Mouse (Mus musculus) kidney, embryonic 16.5 days (tissue): Measurements from ENCODE around the gene Ltb. TPM values are rescaled to one million over a fixed set of nuclear protein-coding genes. Genes with fewer than 3 reads are reported as not detected.

ENCODE experiments used
- ATAC-seq: fragments of 200-750 bp; cut with Nextera tagmentation; 2 replicates; pipeline ENCODE4 v1.8.0; 2017; ENCODE audit warnings: moderate TSS enrichment; ENCODE audit not compliant: low FRiP score, low TSS enrichment
- H3K27ac ChIP-seq: fragments of 300-500 bp; sonication (generic); 2 replicates; pipeline ENCODE4 v1.5.1; 2014; ENCODE audit warnings: low read length
- H3K27me3 ChIP-seq: fragments of 300-500 bp; sonication (generic); 2 replicates; pipeline ENCODE4 v1.6.1; 2014; ENCODE audit warnings: low read length, control low read depth, mixed read lengths; ENCODE audit not compliant: insufficient read depth
- H3K36me3 ChIP-seq: fragments of 300-500 bp; sonication (generic); 2 replicates; pipeline ENCODE4 v1.6.1; 2014; ENCODE audit warnings: low read length, control low read depth, mixed read lengths; ENCODE audit not compliant: insufficient read depth
- H3K4me1 ChIP-seq: fragments of 300-500 bp; sonication (generic); 2 replicates; pipeline ENCODE4 v1.6.1; 2014; ENCODE audit warnings: low read length, control low read depth, mixed read lengths; ENCODE audit not compliant: insufficient read depth
- H3K4me2 ChIP-seq: fragments of 300-500 bp; sonication (generic); replicated peaks from 2 replicates; pipeline ENCODE4 v1.6.1; 2014; ENCODE audit warnings: low read depth, low read length
- H3K4me3 ChIP-seq: fragments of 300-500 bp; sonication (generic); 2 replicates; pipeline ENCODE4 v1.5.1; 2014; ENCODE audit warnings: mild to moderate bottlenecking, low read length
- H3K9ac ChIP-seq: fragments of 300-500 bp; sonication (generic); replicated peaks from 2 replicates; pipeline ENCODE4 v1.6.1; 2014; ENCODE audit warnings: low read length
- H3K9me3 ChIP-seq: fragments of 300-500 bp; sonication (generic); 2 replicates; pipeline ENCODE4 v1.6.1; 2016; ENCODE audit warnings: low read length, control low read depth
- WGBS: fragments of 180-500 bp; shearing (Covaris S2); extraction: QIAGEN DNeasy Blood & Tissue Kit; methylation state at CpG from one replicate; pipeline ENCODE4 v1.1.7; 2014; 5-methylcytosine and 5-hydroxymethylcytosine counted together
- polyA plus RNA-seq: library from polyadenylated mRNA; unstranded; fragments of >200 nt; fragmentation: Nextera tagmentation; extraction: Ambion mirVana; gene quantifications from 2 replicates; pipeline ENCODE4 v1.2.1, GENCODE M21; 2015

Ltb gene
- polyA plus RNA-seq, 1 experiment from 2014 or later: 1.2 TPM

DNA sequence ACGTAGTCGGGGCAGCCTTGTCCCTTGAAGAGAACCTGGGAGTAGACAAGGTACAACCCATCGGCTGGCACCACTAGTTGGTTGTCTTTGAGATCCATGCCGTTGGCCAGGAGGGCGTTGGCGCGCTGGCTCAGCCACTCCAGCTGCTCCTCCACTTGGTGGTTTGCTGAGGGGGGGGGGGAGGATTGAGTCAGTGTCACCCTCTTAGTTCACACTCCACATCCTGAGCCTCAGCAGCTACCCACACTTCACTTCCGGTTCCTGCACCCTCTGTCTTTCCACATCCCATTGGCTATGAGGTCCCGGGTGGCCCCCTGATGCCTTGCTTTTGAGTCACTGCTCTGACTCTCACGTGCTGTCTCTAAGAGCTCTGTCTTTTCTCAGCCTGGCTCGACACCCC, 6.2 kb downstream of the Ltb start:
- WGBS: 90% methylated on average over 11 of the region's 11 CpGs
- no peak overlapping the region for H3K9ac ChIP-seq
- no peak overlapping the region for H3K27ac ChIP-seq
- no peak overlapping the region for H3K4me3 ChIP-seq
- H3K27me3 ChIP-seq: peaks cover 47% of the 10 kb centered on the region
- no peak for ATAC-seq
- peaks cover 16% of the 10 kb centered on the region for H3K4me1 ChIP-seq
- H3K36me3 ChIP-seq: no peaks in the 10 kb centered on the region
- no peak overlapping the region for H3K4me2 ChIP-seq
- H3K9me3 ChIP-seq: no peaks in the 10 kb centered on the region

- WGBS: 61% methylated on average over 11 of the region's 11 CpGs
- ATAC-seq: no peak
- H3K36me3 ChIP-seq: no peaks in the 10 kb centered on the region
- no peak overlapping the region for H3K4me2 ChIP-seq
- peaks cover 42% of the 10 kb centered on the region for H3K27me3 ChIP-seq
- no peaks in the 10 kb centered on the region for H3K9me3 ChIP-seq
- no peak overlapping the region for H3K9ac ChIP-seq
- H3K27ac ChIP-seq: no peak overlapping the region
- H3K4me1 ChIP-seq: 0 out of 2 replicates have a peak, but pooled peaks cover 9% of the 10 kb centered on the region
- H3K4me3 ChIP-seq: no peak overlapping the region
These were observed 6.9 kb downstream of the Ltb start for GRCm38 (mm10) chr17:35201128-35201527.

DNA sequence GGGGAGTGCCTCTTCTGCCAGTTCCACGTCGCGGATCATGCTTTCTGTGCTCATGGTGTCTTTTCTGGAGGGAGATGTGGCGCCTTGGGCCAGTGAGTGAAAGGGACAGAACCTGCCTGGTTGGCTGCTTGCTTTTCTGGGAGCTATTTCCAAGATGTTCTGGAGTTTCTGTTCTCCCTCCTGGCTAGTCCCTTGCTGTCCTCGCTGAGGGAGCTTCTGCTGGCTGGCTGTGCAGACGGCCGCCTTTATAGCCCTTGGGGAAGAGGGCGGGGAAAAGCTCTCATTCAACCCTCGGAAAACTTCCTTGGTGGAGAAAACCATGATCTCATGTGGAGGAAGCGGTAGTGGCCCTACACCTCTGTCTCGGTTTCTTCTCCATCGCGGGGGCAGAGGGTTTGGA, 7.5 kb downstream of the Ltb start, which contains the start of gene Tnf:
Gene Tnf (minus strand): TSS at position 221 of the 400 bp plus-strand sequence.
- Histone ChIP-seq H3K4me2 (peak within 1 kb of the TSS; percentile 32; the same call in 1 of the 2 replicates), H3K9ac (no peak within 1 kb of the TSS), H3K9me3 (no peaks in the 10 kb centered on the region), H3K27me3 (peaks cover 37% of the 10 kb centered on the region), H3K36me3 (no peaks in the 10 kb centered on the region), H3K4me1 (0 out of 2 replicates have a peak, but pooled peaks cover 9% of the 10 kb centered on the region), H3K27ac (no peak within 1 kb of the TSS), H3K4me3 (no peak within 1 kb of the TSS)
- WGBS: 23% methylated on average over 13 of the region's 13 CpGs
- ATAC-seq: no peak

DNA sequence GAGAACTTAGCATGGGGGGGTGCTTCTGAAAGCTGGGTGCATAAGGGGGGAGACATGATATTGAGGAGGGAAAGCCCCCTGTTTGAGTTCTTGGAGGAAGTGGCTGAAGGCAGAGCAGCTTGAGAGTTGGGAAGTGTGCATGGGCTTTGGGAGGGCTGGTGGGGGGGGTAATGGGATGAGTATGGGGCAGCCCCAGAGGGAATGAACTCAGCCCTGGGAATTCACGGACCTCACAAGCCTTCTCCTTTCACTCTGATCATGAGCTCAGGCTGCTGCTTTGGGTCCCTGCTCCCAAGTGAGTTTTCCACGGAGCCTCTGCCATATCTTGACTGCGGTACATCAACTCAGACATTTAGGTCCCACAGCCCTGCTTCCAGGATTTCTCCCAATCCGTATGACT, 8.2 kb downstream of the Ltb start:
- Histone ChIP-seq H3K9ac (no peak overlapping the region), H3K27me3 (peaks cover 34% of the 10 kb centered on the region), H3K36me3 (no peaks in the 10 kb centered on the region), H3K4me3 (no peak overlapping the region), H3K4me2 (no peak overlapping the region), H3K27ac (no peak overlapping the region), H3K9me3 (no peaks in the 10 kb centered on the region), H3K4me1 (0 out of 2 replicates have a peak, but pooled peaks cover 9% of the 10 kb centered on the region)
- whole genome bisulfite sequencing: 76% methylated on average over 4 of the region's 4 CpGs
- ATAC-seq: no peak

GRCm38 (mm10) chr17:35204494-35205379, 10.5 kb downstream of the Ltb start, which contains the start of gene Lta:
Gene Lta (minus strand): TSS chr17:35205351.
- no peak for ATAC-seq
- Histone ChIP-seq H3K4me2 (no peak within 1 kb of the TSS), H3K27me3 (peaks cover 25% of the 10 kb centered on the region), H3K9ac (no peak within 1 kb of the TSS), H3K27ac (no peak within 1 kb of the TSS), H3K4me3 (no peak within 1 kb of the TSS), H3K9me3 (no peaks in the 10 kb centered on the region), H3K4me1 (0 out of 2 replicates have a peak, but pooled peaks cover 9% of the 10 kb centered on the region), H3K36me3 (no peaks in the 10 kb centered on the region)
- 46% methylated on average over 20 of the region's 20 CpGs for WGBS

DNA sequence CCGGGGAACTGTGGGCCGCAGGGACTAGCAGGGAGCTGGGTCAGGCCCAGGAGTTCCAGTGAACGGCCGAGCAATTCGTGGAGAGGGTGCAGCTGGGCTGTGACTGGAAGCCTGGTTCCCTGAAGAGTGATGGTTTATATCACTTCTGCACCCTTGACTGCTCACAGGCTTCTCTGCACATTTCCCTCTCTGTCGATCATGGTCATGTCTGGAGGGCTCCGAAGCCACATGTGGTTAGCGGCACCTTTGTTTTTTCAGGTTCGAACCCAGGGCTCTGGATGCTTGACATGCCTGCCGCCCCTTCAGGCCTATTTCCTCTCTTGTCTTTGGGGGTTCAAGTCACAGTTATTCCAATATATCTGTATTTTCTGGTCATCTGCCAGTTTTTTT, 11.1 kb downstream of the Ltb start:
- no peak for ATAC-seq
- Histone ChIP-seq H3K4me3 (no peak overlapping the region), H3K36me3 (no peaks in the 10 kb centered on the region), H3K4me1 (0 out of 2 replicates have a peak, but pooled peaks cover 9% of the 10 kb centered on the region), H3K4me2 (no peak overlapping the region), H3K9ac (no peak overlapping the region), H3K27me3 (peaks cover 19% of the 10 kb centered on the region), H3K9me3 (no peaks in the 10 kb centered on the region), H3K27ac (no peak overlapping the region)
- 43% methylated on average over 10 of the region's 10 CpGs for WGBS

DNA sequence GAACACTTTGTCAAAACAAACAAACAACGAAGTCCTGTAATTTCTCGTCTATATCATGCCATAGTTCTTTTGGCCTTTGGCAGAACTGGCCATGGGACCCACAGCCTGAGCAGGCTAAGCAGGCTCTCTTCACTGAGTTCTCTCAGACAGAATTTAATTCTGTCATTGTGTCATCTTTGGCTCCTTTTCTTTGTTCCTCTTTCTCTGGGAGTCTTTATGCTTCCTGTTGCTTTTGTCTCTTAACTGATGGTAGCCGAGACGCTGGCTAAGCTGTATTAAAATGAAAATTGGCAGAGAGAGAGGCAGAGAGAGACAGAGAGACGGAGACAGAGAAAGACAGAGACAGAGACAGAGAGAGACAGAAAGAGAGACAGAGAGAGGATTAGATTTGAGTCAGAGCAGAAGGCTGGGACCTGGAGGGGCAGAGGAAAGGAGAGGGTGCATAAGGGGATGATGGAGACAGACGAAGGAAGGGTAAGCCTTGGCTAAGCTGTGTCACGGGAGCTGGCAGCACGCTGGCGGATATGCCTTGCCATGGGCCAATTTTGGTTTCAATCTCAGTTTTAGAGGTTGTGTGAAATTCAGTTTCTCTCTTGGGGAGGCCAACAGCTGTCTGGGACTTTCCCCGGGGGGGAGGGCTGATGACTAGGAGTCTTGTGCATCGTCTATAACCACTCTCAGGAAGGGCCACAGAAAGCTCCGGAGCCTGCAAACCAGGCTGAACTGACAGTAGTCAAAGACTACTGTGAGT, 15.7 kb downstream of the Ltb start:
- no peaks in the 10 kb centered on the region for H3K27me3 ChIP-seq
- no peak overlapping the region for H3K4me3 ChIP-seq
- H3K4me1 ChIP-seq: peaks cover 9% of the 10 kb centered on the region; the same call in 1 of the 2 replicates
- no peak overlapping the region for H3K4me2 ChIP-seq
- H3K9ac ChIP-seq: no peak overlapping the region
- H3K27ac ChIP-seq: no peak overlapping the region
- H3K36me3 ChIP-seq: no peaks in the 10 kb centered on the region
- ATAC-seq: no peak
- WGBS: 76% methylated on average over 12 of the region's 12 CpGs
- H3K9me3 ChIP-seq: no peaks in the 10 kb centered on the region

GRCm38 (mm10) chr17:35210593-35210992, 16.4 kb downstream of the Ltb start:
- Histone ChIP-seq H3K9ac (no peak overlapping the region), H3K27ac (no peak overlapping the region), H3K4me1 (peaks cover 4% of the 10 kb centered on the region; the same call in 1 of the 2 replicates), H3K9me3 (no peaks in the 10 kb centered on the region), H3K4me3 (no peak overlapping the region), H3K27me3 (no peaks in the 10 kb centered on the region), H3K36me3 (no peaks in the 10 kb centered on the region), H3K4me2 (no peak overlapping the region)
- no peak for ATAC-seq
- 49% methylated on average over 3 of the region's 3 CpGs for WGBS

GRCm38 (mm10) chr17:35213071-35213470, 18.8 kb downstream of the Ltb start:
- Histone ChIP-seq H3K4me3 (no peak overlapping the region), H3K9me3 (no peaks in the 10 kb centered on the region), H3K36me3 (no peaks in the 10 kb centered on the region), H3K4me2 (no peak overlapping the region), H3K27me3 (no peaks in the 10 kb centered on the region), H3K9ac (no peak overlapping the region), H3K27ac (no peak overlapping the region), H3K4me1 (peaks cover 4% of the 10 kb centered on the region; the same call in 1 of the 2 replicates)
- ATAC-seq: no peak
- WGBS: 92% methylated on average over 5 of the region's 5 CpGs
